8 mouse cellular contexts compared by ENCODE assay signal in the genomic region with DNA sequence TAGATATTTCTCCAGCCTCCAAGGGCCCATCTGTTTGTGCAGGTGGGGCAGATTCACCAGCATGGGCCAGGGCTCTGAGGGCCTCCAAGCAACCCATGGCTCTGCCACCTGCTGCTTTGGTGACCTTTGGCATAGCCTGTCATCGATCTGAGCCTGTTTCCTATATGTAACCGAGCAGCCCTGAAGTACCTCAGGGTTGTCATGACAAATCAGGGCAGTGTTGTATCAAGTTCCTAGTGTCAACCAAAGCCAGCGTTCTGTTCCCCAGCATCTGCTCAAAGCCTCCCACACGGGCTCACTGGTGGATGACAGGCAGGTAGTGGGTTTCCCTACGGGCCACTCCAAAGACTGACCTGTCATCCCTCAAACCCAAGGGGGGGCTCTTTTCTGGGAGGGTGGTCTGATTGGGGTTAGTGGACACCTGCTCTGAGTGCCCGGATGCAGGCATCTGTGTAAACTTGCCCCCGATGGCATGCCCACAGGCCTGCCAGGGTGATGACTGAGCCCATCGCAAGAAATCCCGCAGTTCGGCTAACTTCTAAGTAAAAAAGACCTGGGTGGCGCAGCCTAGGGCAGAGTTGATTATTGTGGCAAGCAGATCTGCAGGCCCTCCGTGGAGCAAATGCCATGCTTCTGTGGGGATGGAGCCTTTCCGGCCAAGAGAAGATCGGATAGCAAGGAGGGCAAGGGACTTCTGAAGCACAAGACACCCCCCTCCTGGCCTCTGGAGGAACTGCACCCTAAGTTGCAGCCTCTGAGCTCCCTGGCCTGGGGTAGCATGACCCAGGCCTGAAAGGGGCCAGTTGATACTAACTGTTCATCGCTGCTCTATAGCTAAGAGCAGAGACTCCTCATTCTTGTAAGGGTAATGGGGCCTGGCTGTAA. TPM values are rescaled to one million over a fixed set of nuclear protein-coding genes. Genes with fewer than 3 reads are reported as not detected.
A peak's percentile ranks its signal among the peaks of the same experiment; 100 is the strongest.
DNase-seq lines count a peak whose midpoint lies in the region; ATAC-seq and TF ChIP-seq lines count a peak whose summit lies in the region.

No protein-coding gene starts in this region.

- H3K4me1 ChIP-seq in heart, embryonic 12.5 days (replicated peaks): no peaks in the 10 kb centered on the region
- no peaks in the 10 kb centered on the region for H3K4me1 ChIP-seq in kidney, adult 2 months (ENCODE audit: control insufficient read depth, insufficient read depth, low read length)
- H3K4me1 ChIP-seq in limb, embryonic 10.5 days: peaks cover 11% of the 10 kb centered on the region
- no peaks in the 10 kb centered on the region for H3K4me1 ChIP-seq in midbrain, embryonic 16.5 days (ENCODE audit: control insufficient read depth, insufficient read depth, low read length)
- H3K4me1 ChIP-seq in stomach, embryonic 14.5 days (ENCODE audit: control insufficient read depth, insufficient read depth, low read length): no peaks in the 10 kb centered on the region

- H3K9me3 ChIP-seq in heart, embryonic 12.5 days (replicated peaks): no peaks in the 10 kb centered on the region; the same call in 1 of the 2 replicates
- H3K9me3 ChIP-seq in limb, embryonic 10.5 days (replicated peaks): no peaks in the 10 kb centered on the region
- H3K9me3 ChIP-seq in midbrain, embryonic 16.5 days (replicated peaks; ENCODE audit: control insufficient read depth, low read length, poor library complexity, severe bottlenecking): no peaks in the 10 kb centered on the region
- H3K9me3 ChIP-seq in stomach, embryonic 14.5 days (ENCODE audit: control insufficient read depth, low read depth, low read length): no peaks in the 10 kb centered on the region

- no peak for ATAC-seq in heart, embryonic 12.5 days (ENCODE audit: insufficient number of reproducible peaks, low FRiP score)
- ATAC-seq in midbrain, embryonic 16.5 days: peak; percentile 48; the same call in 1 of the 2 replicates
- ATAC-seq in stomach, embryonic 14.5 days (ENCODE audit: insufficient number of reproducible peaks, insufficient read depth, low FRiP score, low read depth): peak; percentile 53

- intact Hi-C loops in gastrocnemius, postnatal 14 days (cut with DNase I; ENCODE audit: low total_unique reads): loop anchor here (5.0 kb wide), 1 partner anchor 266 kb away; no protein-coding TSS in a partner anchor

- no peak for TF ChIP-seq POLR2A in kidney, adult 2 months (IDR thresholded peaks at IDR 0.05; ENCODE audit: low read depth, low read length)

- peak; percentile 82 for TF ChIP-seq CTCF in kidney, adult 2 months (conservative IDR thresholded peaks at IDR 0.05; ENCODE audit: insufficient read depth, insufficient read length, low read depth, low read length)

- H3K27ac ChIP-seq in heart, embryonic 12.5 days (ENCODE audit: poor library complexity, severe bottlenecking): no peak overlapping the region
- no peak overlapping the region for H3K27ac ChIP-seq in kidney, adult 2 months (ENCODE audit: insufficient read depth, low read depth, low read length)
- no peak overlapping the region; the same call in 1 of the 2 replicates for H3K27ac ChIP-seq in limb, embryonic 10.5 days
- H3K27ac ChIP-seq in midbrain, embryonic 16.5 days (ENCODE audit: low read length): no peak overlapping the region
- no peak overlapping the region for H3K27ac ChIP-seq in stomach, embryonic 14.5 days (ENCODE audit: low read length)

- no peak overlapping the region for H3K4me3 ChIP-seq in heart, embryonic 12.5 days
- H3K4me3 ChIP-seq in kidney, adult 2 months (ENCODE audit: insufficient read depth, low read depth, low read length): no peak overlapping the region
- no peak overlapping the region for H3K4me3 ChIP-seq in limb, embryonic 10.5 days
- no peak overlapping the region for H3K4me3 ChIP-seq in midbrain, embryonic 16.5 days (ENCODE audit: low read depth, low read length)
- H3K4me3 ChIP-seq in stomach, embryonic 14.5 days (ENCODE audit: low read depth, low read length): no peak overlapping the region

- H3K9ac ChIP-seq in heart, embryonic 12.5 days: no peak overlapping the region
- no peak overlapping the region for H3K9ac ChIP-seq in midbrain, embryonic 16.5 days (ENCODE audit: low read depth, low read length)
- H3K9ac ChIP-seq in stomach, embryonic 14.5 days (replicated peaks; ENCODE audit: low read depth, low read length): no peak overlapping the region

- H3K4me2 ChIP-seq in heart, embryonic 12.5 days: no peak overlapping the region
- H3K4me2 ChIP-seq in midbrain, embryonic 16.5 days (ENCODE audit: low read length): no peak overlapping the region
- H3K4me2 ChIP-seq in stomach, embryonic 14.5 days (replicated peaks; ENCODE audit: low read depth, low read length): no peak overlapping the region

- DNase-seq in heart, adult 18-20 months: peak; percentile 42 to 81
- DNase-seq in embryo, embryonic 10.5 days (ENCODE audit: low spot score): peak; percentile 93
- peak; percentile 72 for DNase-seq in gastrocnemius, postnatal 14 days
- peak; percentile 65 for DNase-seq in kidney, adult 2 months
- DNase-seq in limb, embryonic 10.5 days (ENCODE audit: low spot score): peak; percentile 87

- no peaks in the 10 kb centered on the region for H3K36me3 ChIP-seq in heart, embryonic 12.5 days
- H3K36me3 ChIP-seq in kidney, adult 2 months (ENCODE audit: control insufficient read depth, insufficient read depth, low read length): no peaks in the 10 kb centered on the region
- no peaks in the 10 kb centered on the region for H3K36me3 ChIP-seq in limb, embryonic 10.5 days
- no peaks in the 10 kb centered on the region for H3K36me3 ChIP-seq in midbrain, embryonic 16.5 days (ENCODE audit: control insufficient read depth, insufficient read depth, low read length)
- H3K36me3 ChIP-seq in stomach, embryonic 14.5 days (ENCODE audit: control insufficient read depth, insufficient read depth, low read length): no peaks in the 10 kb centered on the region

- 49% methylated on average over 15 of the region's 15 CpGs for WGBS in heart, embryonic 12.5 days
- 18% methylated on average over 15 of the region's 15 CpGs for WGBS in kidney, adult 2 months
- WGBS in limb, embryonic 10.5 days: 48% methylated on average over 15 of the region's 15 CpGs
- WGBS in midbrain, embryonic 16.5 days: 39% methylated on average over 15 of the region's 15 CpGs
- WGBS in stomach, embryonic 14.5 days: 46% methylated on average over 15 of the region's 15 CpGs

- H3K27me3 ChIP-seq in heart, embryonic 12.5 days (replicated peaks): 0 out of 2 replicates have a peak, but pooled peaks cover 4% of the 10 kb centered on the region
- H3K27me3 ChIP-seq in kidney, adult 2 months (replicated peaks; ENCODE audit: control insufficient read depth, insufficient read depth, low read length): no peaks in the 10 kb centered on the region
- H3K27me3 ChIP-seq in limb, embryonic 10.5 days (ENCODE audit: low read depth, poor library complexity, severe bottlenecking): no peaks in the 10 kb centered on the region
- no peaks in the 10 kb centered on the region for H3K27me3 ChIP-seq in midbrain, embryonic 16.5 days (ENCODE audit: control insufficient read depth, insufficient read depth, low read depth, low read length)
- no peaks in the 10 kb centered on the region for H3K27me3 ChIP-seq in stomach, embryonic 14.5 days (ENCODE audit: control insufficient read depth, insufficient read depth, low read length)

RNA-seq across cellular contexts. Expression of gene E030025P04Rik, which starts 48.7 kb away (rescaled TPM):
- total RNA-seq in heart, adult 18-20 months (2021): not detected
- not detected in 2 replicates for polyA plus RNA-seq in heart, embryonic 12.5 days (2016; fragmentation: Nextera tagmentation; extraction: Ambion mirVana)
- total RNA-seq in gastrocnemius, postnatal 14 days (2021): not detected
- not detected in 2 replicates for polyA plus RNA-seq in kidney, adult 2 months (2012; rRNA removed)
- polyA plus RNA-seq in limb, embryonic 10.5 days (2016; fragmentation: Nextera tagmentation; extraction: Ambion mirVana): not detected in 2 replicates
- 0.20 TPM in 1 of 2 replicates, not detected in the other for polyA plus RNA-seq in midbrain, embryonic 16.5 days (2015; fragmentation: Nextera tagmentation; extraction: Ambion mirVana)
- not detected in 2 replicates for polyA plus RNA-seq in stomach, embryonic 14.5 days (2014; fragmentation: Nextera tagmentation; extraction: Ambion mirVana)
